Mouse (Mus musculus) embryonic fibroblast, embryonic 13.5 days (primary cell): ENCODE results near the gene Limd1. TPM values are rescaled to one million over a fixed set of nuclear protein-coding genes. Genes with fewer than 3 reads are reported as not detected.

ENCODE experiments used
- H3K27ac ChIP-seq: 2 replicates; pipeline ENCODE4 v1.5.1; 2012; ENCODE audit warnings: low read length, control low read depth, inconsistent platforms; ENCODE audit not compliant: insufficient read depth
- H3K4me1 ChIP-seq: 2 replicates; pipeline ENCODE4 v1.6.1; 2011; ENCODE audit warnings: low read length; ENCODE audit not compliant: control insufficient read depth, insufficient read depth
- H3K4me3 ChIP-seq: 2 replicates; pipeline ENCODE4 v1.5.1; 2011; ENCODE audit warnings: mild to moderate bottlenecking, control low read depth, low read length; ENCODE audit not compliant: insufficient read depth
- CTCF ChIP-seq: IDR thresholded peaks from 2 replicates; pipeline ENCODE4 v1.5.1; 2011; ENCODE audit warnings: mild to moderate bottlenecking, control low read depth, low read length, moderate library complexity, borderline replicate concordance; ENCODE audit not compliant: insufficient read depth
- POLR2A ChIP-seq: IDR thresholded peaks from 2 replicates; pipeline ENCODE4 v1.6.1; 2011; ENCODE audit warnings: low read depth, mild to moderate bottlenecking, control low read depth, low read length, moderate library complexity
- polyA plus RNA-seq: library from polyadenylated mRNA; stranded (reverse); fragments of >200 nt; gene quantifications from 2 replicates; pipeline ENCODE4 v1.2.4, GENCODE M21; 2011; ENCODE audit warnings: low read depth; ENCODE audit not compliant: missing spikeins, insufficient read length

The Limd1 gene
- polyA plus RNA-seq, 1 experiment: 29.7 TPM

GRCm38 (mm10) chr9:123526502-123526901 is 48.0 kb downstream of the Limd1 start:
- no peak overlapping the region for H3K4me3 ChIP-seq
- no peak for TF ChIP-seq POLR2A
- TF ChIP-seq CTCF: no peak
- H3K27ac ChIP-seq: no peak overlapping the region
- H3K4me1 ChIP-seq: peaks cover 2% of the 10 kb centered on the region; the same call in 1 of the 2 replicates

GRCm38 (mm10) chr9:123528087-123528925 is 49.8 kb downstream of the Limd1 start:
- Histone ChIP-seq H3K27ac (peak overlapping the region; percentile 73), H3K4me3 (peak overlapping the region; percentile 44), H3K4me1 (peaks cover 2% of the 10 kb centered on the region; the same call in 1 of the 2 replicates)
- TF ChIP-seq POLR2A (0 out of 2 replicates have a peak, but pooled peaks have one; percentile 26), CTCF (no peak)

GRCm38 (mm10) chr9:123528926-123529295 is 50.4 kb downstream of the Limd1 start:
- Histone ChIP-seq H3K4me3 (peak overlapping the region; percentile 44), H3K4me1 (peaks cover 2% of the 10 kb centered on the region; the same call in 1 of the 2 replicates), H3K27ac (peak overlapping the region; percentile 73)
- peak; percentile 46; the same call in 1 of the 2 replicates for TF ChIP-seq POLR2A
- no peak for TF ChIP-seq CTCF

GRCm38 (mm10) chr9:123529392-123530157 is 51.1 kb downstream of the Limd1 start, which contains the start of gene Sacm1l:
Gene Sacm1l, plus strand, starts transcription at chr9:123529759.
- Histone ChIP-seq H3K4me3 (peak within 1 kb of the TSS; percentile 83), H3K4me1 (peaks cover 2% of the 10 kb centered on the region; the same call in 1 of the 2 replicates), H3K27ac (peak within 1 kb of the TSS; percentile 73)
- TF ChIP-seq POLR2A (peak; percentile 79), CTCF (no peak)

- Histone ChIP-seq H3K4me3 (peak overlapping the region; percentile 83), H3K27ac (peak overlapping the region; percentile 69), H3K4me1 (no peaks in the 10 kb centered on the region)
- no peak for TF ChIP-seq CTCF
- TF ChIP-seq POLR2A: no peak
Observed at GRCm38 (mm10) chr9:123530158-123530475, 51.6 kb downstream of the Limd1 start.

- H3K27ac ChIP-seq: peak overlapping the region; percentile 69
- peak overlapping the region; percentile 83 for H3K4me3 ChIP-seq
- no peaks in the 10 kb centered on the region for H3K4me1 ChIP-seq
- TF ChIP-seq CTCF (no peak), POLR2A (no peak)
Observed at GRCm38 (mm10) chr9:123530566-123531130, 52.1 kb downstream of the Limd1 start.

GRCm38 (mm10) chr9:123531234-123531633 is 52.7 kb downstream of the Limd1 start:
- peak overlapping the region; percentile 83 for H3K4me3 ChIP-seq
- H3K4me1 ChIP-seq: no peaks in the 10 kb centered on the region
- H3K27ac ChIP-seq: no peak overlapping the region
- no peak for TF ChIP-seq POLR2A
- TF ChIP-seq CTCF: no peak

- H3K4me1 ChIP-seq: no peaks in the 10 kb centered on the region
- TF ChIP-seq POLR2A: no peak
- TF ChIP-seq CTCF: no peak
- H3K4me3 ChIP-seq: no peak overlapping the region
- no peak overlapping the region for H3K27ac ChIP-seq
Observed at GRCm38 (mm10) chr9:123536613-123537012, 58.1 kb downstream of the Limd1 start.

GRCm38 (mm10) chr9:123538189-123538588 is 59.7 kb downstream of the Limd1 start:
- Histone ChIP-seq H3K27ac (no peak overlapping the region), H3K4me1 (no peaks in the 10 kb centered on the region), H3K4me3 (no peak overlapping the region)
- TF ChIP-seq POLR2A (no peak), CTCF (no peak)

GRCm38 (mm10) chr9:123539093-123539492 is 60.6 kb downstream of the Limd1 start:
- no peak overlapping the region for H3K4me3 ChIP-seq
- H3K4me1 ChIP-seq: no peaks in the 10 kb centered on the region
- TF ChIP-seq CTCF (no peak), POLR2A (no peak)
- H3K27ac ChIP-seq: no peak overlapping the region
